ENCODE assay signal across 11 mouse cellular contexts in the genomic region with DNA sequence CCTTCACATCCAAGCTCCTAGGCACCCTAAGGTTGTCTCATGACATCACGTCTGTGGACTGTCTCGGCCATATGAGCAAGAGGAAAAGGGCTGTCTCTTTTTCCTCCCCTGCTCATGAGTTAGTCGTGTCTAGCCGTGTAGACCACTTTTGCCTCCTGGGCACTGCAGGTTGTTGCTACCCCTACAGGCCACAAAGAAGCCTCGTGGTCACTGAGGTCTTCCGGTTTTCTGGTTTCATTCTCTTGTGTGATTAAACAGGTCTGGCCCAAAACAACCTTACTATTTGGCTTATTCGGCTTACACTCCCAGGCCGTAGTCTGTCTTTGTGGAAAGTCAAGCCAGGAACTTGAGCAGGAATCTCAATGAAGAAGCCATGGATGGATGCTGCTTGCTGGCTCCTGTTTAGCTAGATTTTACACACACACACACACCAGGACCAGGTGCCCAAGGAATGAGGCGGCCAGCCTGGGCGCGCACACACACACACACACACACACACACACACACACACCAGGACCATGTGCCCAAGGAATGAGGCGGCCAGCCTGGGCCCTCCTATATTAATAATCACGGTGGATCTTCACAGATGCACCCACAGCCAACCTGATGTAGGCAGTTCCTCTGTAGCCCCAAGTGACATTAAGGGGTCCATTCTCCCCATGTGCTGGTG. TPM values are rescaled to one million over a fixed set of nuclear protein-coding genes. Genes with fewer than 3 reads are reported as not detected.
DNase-seq lines count a peak whose midpoint lies in the region; ATAC-seq and TF ChIP-seq lines count a peak whose summit lies in the region.
"Had no signal": no experiment of that assay in that cellular context is flagged by ENCODE, and none has a peak within 500 bp of the region (broad histone marks: within the 10 kb centered on the region; RNA-seq: fewer than 3 reads in every experiment).

No protein-coding gene starts in this region.

- no peaks in the 10 kb centered on the region; the same call in 1 of the 2 replicates for H3K36me3 ChIP-seq in heart, embryonic 10.5 days
- H3K36me3 ChIP-seq in lung, postnatal 0 days (ENCODE audit: insufficient read depth, low read length), result no peaks in the 10 kb centered on the region
- no peaks in the 10 kb centered on the region for H3K36me3 ChIP-seq in embryonic facial prominence, embryonic 15.5 days
- no peaks in the 10 kb centered on the region for H3K36me3 ChIP-seq in myocyte (ENCODE audit: control insufficient read depth, insufficient read depth)

- no peaks in the 10 kb centered on the region for H3K27me3 ChIP-seq in heart, embryonic 10.5 days (ENCODE audit: insufficient read depth, poor library complexity, severe bottlenecking)
- H3K27me3 ChIP-seq in lung, postnatal 0 days (replicated peaks; ENCODE audit: insufficient read depth, low read length), result no peaks in the 10 kb centered on the region
- no peaks in the 10 kb centered on the region for H3K27me3 ChIP-seq in embryonic facial prominence, embryonic 15.5 days
- no peaks in the 10 kb centered on the region for H3K27me3 ChIP-seq in myocyte (ENCODE audit: control insufficient read depth, insufficient read depth, insufficient read length)
- H3K27me3 ChIP-seq: neural tube, embryonic 12.5 days had no signal

- DNase-seq in heart, embryonic 10.5 days (ENCODE audit: low spot score), result no peak
- DNase-seq in heart, postnatal 4 days, result no peak
- DNase-seq in lung, postnatal 0 days (ENCODE audit: low spot score), result no peak
- no peak for DNase-seq in lung, adult 2 months
- no peak for DNase-seq in cerebellum, postnatal 4 days (ENCODE audit: low spot score in 2 of 2)
- DNase-seq in right cerebral cortex, postnatal 36 days (ENCODE audit: low spot score in 2 of 2), result no peak
- DNase-seq: gastrocnemius, postnatal 36 days; thymus, adult 18-20 months had no signal

- ATAC-seq in lung, postnatal 0 days, result no peak
- ATAC-seq in embryonic facial prominence, embryonic 15.5 days (ENCODE audit: insufficient number of reproducible peaks, low FRiP score, low TSS enrichment, low read depth), result no peak

- peak overlapping the region; percentile 50 for H3K27ac ChIP-seq in heart, embryonic 10.5 days
- peak overlapping the region; percentile 90 for H3K27ac ChIP-seq in lung, postnatal 0 days (ENCODE audit: low read length)
- H3K27ac ChIP-seq in embryonic facial prominence, embryonic 15.5 days (replicated peaks), result peak overlapping the region; percentile 74
- H3K27ac ChIP-seq: neural tube, embryonic 12.5 days had no signal

- WGBS in heart, embryonic 10.5 days, result 85% methylated on average over 13 of the region's 13 CpGs
- 80% methylated on average over 13 of the region's 13 CpGs for WGBS in lung, postnatal 0 days
- WGBS in lung, adult 2 months, result 81% methylated on average over 13 of the region's 13 CpGs
- 77% methylated on average over 13 of the region's 13 CpGs for WGBS in embryonic facial prominence, embryonic 15.5 days

- peaks cover 25% of the 10 kb centered on the region for H3K79me2 ChIP-seq in myocyte (ENCODE audit: control insufficient read depth, insufficient read depth)

- TF ChIP-seq EP300 in lung, postnatal 0 days (IDR thresholded peaks at IDR 0.05), result no peak

- TF ChIP-seq CTCF in lung, postnatal 0 days (IDR thresholded peaks at IDR 0.05), result no peak
- TF ChIP-seq CTCF in lung, adult 2 months (IDR thresholded peaks at IDR 0.05; ENCODE audit: insufficient read depth, low read length), result no peak

- no peak overlapping the region for H3K9ac ChIP-seq in lung, postnatal 0 days (replicated peaks; ENCODE audit: low read depth)
- H3K9ac ChIP-seq in embryonic facial prominence, embryonic 15.5 days, result no peak overlapping the region

- no peak overlapping the region for H3K4me3 ChIP-seq in heart, embryonic 10.5 days
- no peak overlapping the region for H3K4me3 ChIP-seq in lung, postnatal 0 days (ENCODE audit: low read depth, low read length)
- H3K4me3 ChIP-seq in lung, adult 2 months (replicated peaks; ENCODE audit: extremely low read depth, low read depth, low read length), result no peak overlapping the region
- H3K4me3 ChIP-seq in embryonic facial prominence, embryonic 15.5 days (replicated peaks), result no peak overlapping the region
- H3K4me3 ChIP-seq in myocyte, result peak overlapping the region; percentile 6
- H3K4me3 ChIP-seq: neural tube, embryonic 12.5 days had no signal

- H3ac ChIP-seq in myocyte (ENCODE audit: control insufficient read depth, insufficient read length), result no peak overlapping the region

- no peak overlapping the region for H3K4me2 ChIP-seq in lung, postnatal 0 days (replicated peaks; ENCODE audit: low read depth, low read length)
- H3K4me2 ChIP-seq in embryonic facial prominence, embryonic 15.5 days (replicated peaks), result no peak overlapping the region
- peak overlapping the region; percentile 83 for H3K4me2 ChIP-seq in myocyte (ENCODE audit: low read depth)

- no peak for TF ChIP-seq POLR2A in lung, adult 2 months (IDR thresholded peaks at IDR 0.05; ENCODE audit: borderline replicate concordance, extremely low read depth, low read depth, low read length)
- no peak for TF ChIP-seq POLR2A in myocyte (IDR thresholded peaks at IDR 0.05; ENCODE audit: insufficient read length, low read depth)

- H3K4me1 ChIP-seq in heart, embryonic 10.5 days, result peaks cover 92% of the 10 kb centered on the region
- peaks cover 67% of the 10 kb centered on the region for H3K4me1 ChIP-seq in lung, postnatal 0 days (ENCODE audit: insufficient read depth, low read depth, low read length)
- H3K4me1 ChIP-seq in lung, adult 2 months (ENCODE audit: control insufficient read depth, insufficient read depth, low read length), result peaks cover 48% of the 10 kb centered on the region
- peaks cover 92% of the 10 kb centered on the region for H3K4me1 ChIP-seq in embryonic facial prominence, embryonic 15.5 days

- H3K9me3 ChIP-seq in heart, embryonic 10.5 days, result no peaks in the 10 kb centered on the region
- H3K9me3 ChIP-seq in lung, postnatal 0 days (ENCODE audit: low read length), result no peaks in the 10 kb centered on the region
- H3K9me3 ChIP-seq in embryonic facial prominence, embryonic 15.5 days (replicated peaks), result no peaks in the 10 kb centered on the region
- H3K9me3 ChIP-seq: neural tube, embryonic 12.5 days had no signal

TF ChIP-seq in myocyte, 11 proteins besides CTCF, POLR2A, EP300 and RAD21:
- TF ChIP-seq USF1 (IDR thresholded peaks at IDR 0.05; ENCODE audit: low read depth), result no peak
- TF ChIP-seq POLR2AphosphoS2 (IDR thresholded peaks at IDR 0.05; ENCODE audit: insufficient read length, low read depth), result no peak
- TF ChIP-seq TCF3 (IDR thresholded peaks at IDR 0.05; ENCODE audit: insufficient read length, low read depth), result no peak
- no peak for TF ChIP-seq REST (IDR thresholded peaks at IDR 0.05; ENCODE audit: insufficient read depth, insufficient read length)
- no peak for TF ChIP-seq TCF12 (IDR thresholded peaks at IDR 0.05; ENCODE audit: insufficient read depth, poor library complexity, severe bottlenecking)
TF ChIP-seq in myocyte: peak in this region for 0.

RNA-seq across cellular contexts. Expression of gene Bahcc1, which starts 21.0 kb away (rescaled TPM):
- polyA plus RNA-seq in heart, embryonic 10.5 days (2016; fragmentation: Nextera tagmentation; extraction: Ambion mirVana), result 7.7 and 12.9 TPM in 2 replicates
- total RNA-seq in heart, postnatal 4 days (2021), result 10 to 100 TPM; 14.1 to 16.5 TPM
- 5.9 and 6.6 TPM in 2 replicates for polyA plus RNA-seq in lung, postnatal 0 days (2015; fragmentation: Nextera tagmentation; extraction: Ambion mirVana)
- polyA plus RNA-seq in lung, adult 2 months (2012; rRNA removed), result 10.8 and 12.4 TPM in 2 replicates
- polyA plus RNA-seq in embryonic facial prominence, embryonic 15.5 days (2015; fragmentation: Nextera tagmentation; extraction: Ambion mirVana), result 7.9 and 9.3 TPM in 2 replicates
- 6.3 TPM for polyA plus RNA-seq in myocyte (2012; fragmentation: generic; extraction: Trizol)
